Mouse (Mus musculus): ENCODE results near the gene Rgs9bp. TPM values are rescaled to one million over a fixed set of nuclear protein-coding genes. Genes with fewer than 3 reads are reported as not detected.

Gene Rgs9bp
- total RNA-seq (2023) = not detected

GRCm38 (mm10) chr7:35585191-35586054 is at the start of gene Rgs9bp:
Gene Rgs9bp (minus strand): TSS chr7:35585582.

DNA sequence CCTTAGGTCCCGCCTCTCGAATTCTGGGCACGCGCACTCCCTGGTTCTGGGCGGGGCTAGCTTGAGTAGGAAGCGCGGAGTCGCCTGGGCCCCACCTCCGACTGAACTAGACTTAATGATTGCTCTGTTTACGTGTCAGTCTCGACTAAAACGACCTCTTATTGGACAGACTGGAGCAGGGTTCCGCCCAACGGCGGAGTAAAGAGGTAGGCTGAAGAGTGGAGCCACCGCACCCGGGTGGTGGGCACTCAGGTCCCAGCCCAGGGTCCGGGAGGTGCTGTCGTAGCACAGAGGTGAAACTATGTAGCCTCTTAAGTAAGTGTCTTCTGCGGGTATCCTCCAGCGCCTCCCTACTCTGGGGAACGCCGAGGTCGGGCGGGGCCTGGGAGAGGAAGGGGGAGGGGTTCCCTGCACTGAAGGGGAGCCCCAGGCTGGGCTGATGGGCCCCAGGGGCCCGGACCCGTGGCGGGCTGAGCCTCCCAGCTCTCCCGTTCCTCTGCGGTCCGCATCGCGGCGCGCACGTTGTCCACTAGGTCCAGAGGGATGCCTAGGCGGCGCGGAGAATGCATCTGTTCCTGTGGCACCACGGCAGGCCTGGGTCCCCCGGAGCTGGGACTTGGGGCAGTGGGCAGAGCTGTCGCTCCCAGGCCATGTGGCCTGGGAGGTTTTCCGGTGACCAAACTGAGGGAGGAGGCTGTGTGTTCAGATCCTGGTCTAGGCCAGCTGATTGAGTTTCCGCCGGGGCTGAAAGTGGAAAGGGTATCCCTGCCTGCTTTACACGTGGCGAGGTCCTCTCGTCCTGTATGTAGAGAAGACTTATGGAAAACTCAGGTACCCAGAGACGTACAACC is 898 bp upstream of the Rgs9bp start, which contains the start of gene Ankrd27:
Gene Ankrd27 (plus strand): TSS at position 190 of the 851 bp plus-strand sequence.

DNA sequence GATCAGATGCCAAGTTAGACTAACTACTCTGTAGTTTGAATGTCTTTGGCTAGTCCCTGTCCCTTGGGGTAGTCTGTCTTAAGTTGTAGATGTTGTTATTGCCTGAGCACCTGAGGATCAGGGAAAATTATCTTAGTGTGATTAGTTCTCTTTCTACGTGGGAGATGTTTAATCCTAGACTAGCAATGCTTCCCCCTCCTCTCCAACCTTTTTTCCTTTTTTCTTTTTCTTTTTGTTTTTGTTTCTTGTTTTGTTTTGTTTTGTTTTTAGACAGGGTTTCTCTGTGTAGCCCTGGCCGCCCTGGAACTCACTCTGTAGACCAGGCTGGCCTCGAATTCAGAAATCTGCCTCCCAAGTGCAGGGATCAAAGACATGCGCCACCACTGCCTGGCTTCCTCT is 29.2 kb downstream of the Rgs9bp start, which contains the start of gene Nudt19:
Gene Nudt19 (minus strand): TSS at position 100 of the 399 bp plus-strand sequence.

GRCm38 (mm10) chr7:35537562-35537961 is 47.8 kb downstream of the Rgs9bp start, which contains the start of gene Tdrd12:
Gene Tdrd12 (minus strand): TSS chr7:35537745.

Other genes with a start within 250 kb of the Rgs9bp start
- gene Faap24, start 188.7 kb downstream of the Rgs9bp start, total RNA-seq (2023) = 7.5 TPM
- gene Cep89, start 188.5 kb downstream of the Rgs9bp start, total RNA-seq (2023) = 8.0 TPM
- not detected for gene Slc7a9, start 136.8 kb downstream of the Rgs9bp start, total RNA-seq (2023)
- not detected for gene Tdrd12, start 47.8 kb downstream of the Rgs9bp start, total RNA-seq (2023)
- gene Nudt19, start 29.3 kb downstream of the Rgs9bp start, total RNA-seq (2023) = 22.7 TPM
- 53.5 TPM for gene Ankrd27, start 662 bp upstream of the Rgs9bp start, total RNA-seq (2023)
- gene Pdcd5, start 61.9 kb upstream of the Rgs9bp start, total RNA-seq (2023) = 54.3 TPM
- gene Dpy19l3, start 168.9 kb upstream of the Rgs9bp start, total RNA-seq (2023) = 37.9 TPM
- 73.4 TPM for gene Zfp507, start 217.4 kb upstream of the Rgs9bp start, total RNA-seq (2023)

Measured in CD4-positive naive resting alpha-beta T cell, adult 76 days (primary cell).